Mouse (Mus musculus) embryonic facial prominence, embryonic 14.5 days (tissue): ENCODE data around the gene Plekhm3. TPM values are rescaled to one million over a fixed set of nuclear protein-coding genes. Genes with fewer than 3 reads are reported as not detected.

ENCODE experiments used
- ATAC-seq: fragments of 200-750 bp; cut with Nextera tagmentation; 2 replicates; pipeline ENCODE4 v1.8.0; 2017; ENCODE audit warnings: low read depth, moderate number of reproducible peaks, moderate TSS enrichment
- DNase-seq: peaks from one replicate; pipeline ENCODE4 v3.0.0-alpha.2; 2015; ENCODE audit warnings: low spot score
- H3K27ac ChIP-seq: fragments of 300-500 bp; sonication (generic); replicated peaks from 2 replicates; pipeline ENCODE4 v1.5.1; 2014; ENCODE audit warnings: low read depth, mild to moderate bottlenecking, low read length, moderate library complexity
- H3K27me3 ChIP-seq: fragments of 300-500 bp; sonication (generic); replicated peaks from 2 replicates; pipeline ENCODE4 v1.6.1; 2014; ENCODE audit warnings: low read length; ENCODE audit not compliant: control insufficient read depth, insufficient read depth
- H3K36me3 ChIP-seq: fragments of 300-500 bp; sonication (generic); 2 replicates; pipeline ENCODE4 v1.6.1; 2014; ENCODE audit warnings: low read length, mixed read lengths; ENCODE audit not compliant: control insufficient read depth, insufficient read depth
- H3K4me1 ChIP-seq: fragments of 300-500 bp; sonication (generic); 2 replicates; pipeline ENCODE4 v1.6.1; 2014; ENCODE audit warnings: antibody characterized with exemption, low read length; ENCODE audit not compliant: control insufficient read depth, insufficient read depth
- H3K4me2 ChIP-seq: fragments of 300-500 bp; sonication (generic); 2 replicates; pipeline ENCODE4 v1.6.1; 2014; ENCODE audit warnings: low read depth, mild to moderate bottlenecking, low read length, moderate library complexity, mixed read lengths
- H3K4me3 ChIP-seq: fragments of 300-500 bp; sonication (generic); 2 replicates; pipeline ENCODE4 v1.5.1; 2014; ENCODE audit warnings: low read depth, mild to moderate bottlenecking, low read length
- H3K9ac ChIP-seq: fragments of 300-500 bp; sonication (generic); 2 replicates; pipeline ENCODE4 v1.6.1; 2014; ENCODE audit warnings: low read depth, mild to moderate bottlenecking, low read length, moderate library complexity, mixed read lengths
- H3K9me3 ChIP-seq: fragments of 300-500 bp; sonication (generic); 2 replicates; pipeline ENCODE4 v1.6.1; 2016; ENCODE audit warnings: low read length; ENCODE audit not compliant: control insufficient read depth
- WGBS: fragments of 180-500 bp; shearing (Covaris S2); extraction: QIAGEN DNeasy Blood & Tissue Kit; methylation state at CpG from one replicate; pipeline ENCODE4 v1.1.7; 2014; 5-methylcytosine and 5-hydroxymethylcytosine counted together
- polyA plus RNA-seq: library from polyadenylated mRNA; unstranded; fragments of >200 nt; fragmentation: Nextera tagmentation; extraction: Ambion mirVana; gene quantifications from 2 replicates; pipeline ENCODE4 v1.2.1, GENCODE M21; 2014

Plekhm3 gene
- polyA plus RNA-seq, 1 experiment from 2014 or later, result 6.0 TPM

DNA sequence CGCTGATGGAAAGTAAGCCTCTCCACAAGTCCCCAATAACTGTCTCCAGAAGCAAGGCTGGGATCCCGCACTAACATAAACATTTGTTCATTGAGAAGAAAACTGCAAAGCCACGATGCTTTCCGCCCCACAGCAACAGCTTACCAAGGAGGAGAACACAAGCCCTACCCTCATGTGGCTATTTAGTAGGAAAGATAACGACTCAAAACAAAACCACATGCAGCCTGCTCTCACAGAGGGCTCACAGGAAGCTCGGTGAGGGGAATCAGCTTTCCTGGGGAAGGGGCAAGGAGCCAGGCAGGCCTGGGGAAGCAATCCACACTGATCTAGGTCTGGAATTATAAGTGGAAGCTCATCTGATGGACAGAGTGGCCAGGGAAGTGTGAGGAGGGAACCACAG lies 72.6 kb downstream of the Plekhm3 start:
- WGBS, result 17% methylated on average over 6 of the region's 6 CpGs

DNA sequence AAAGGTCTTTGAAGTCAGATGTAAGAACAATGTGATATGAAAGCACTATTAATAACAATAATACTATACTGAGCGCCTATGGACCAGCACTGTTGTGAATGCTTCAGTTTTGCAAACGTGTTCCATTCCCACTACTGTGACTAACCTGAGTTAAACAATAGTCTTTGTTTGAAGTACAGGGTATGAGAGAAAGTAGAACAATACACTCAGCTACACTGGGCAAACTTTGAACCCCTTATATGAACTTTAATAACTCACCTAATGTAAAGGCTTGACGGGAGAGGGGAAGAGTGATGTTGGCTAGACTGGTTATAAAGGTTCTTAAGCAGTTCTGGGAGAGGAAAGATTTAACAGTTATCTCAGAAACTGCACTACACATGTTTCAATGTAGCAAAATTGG lies 76.0 kb downstream of the Plekhm3 start:
- 84% methylated on average over 3 of the region's 3 CpGs for WGBS
- Histone ChIP-seq H3K4me2 (no peak overlapping the region), H3K4me1 (peaks cover 7% of the 10 kb centered on the region; the same call in 1 of the 2 replicates), H3K9ac (no peak overlapping the region), H3K36me3 (no peaks in the 10 kb centered on the region), H3K4me3 (no peak overlapping the region), H3K9me3 (no peaks in the 10 kb centered on the region), H3K27me3 (no peaks in the 10 kb centered on the region), H3K27ac (no peak overlapping the region)
- no peak for ATAC-seq
- no peak for DNase-seq

More for the DNA sequence above, 72.6 kb downstream of the Plekhm3 start:
- ATAC-seq (peak; percentile 47; the same call in 1 of the 2 replicates), DNase-seq (peak; percentile 65)
- Histone ChIP-seq H3K36me3 (no peaks in the 10 kb centered on the region), H3K4me3 (no peak overlapping the region), H3K27me3 (no peaks in the 10 kb centered on the region), H3K4me2 (no peak overlapping the region), H3K9me3 (no peaks in the 10 kb centered on the region), H3K4me1 (peaks cover 10% of the 10 kb centered on the region), H3K9ac (no peak overlapping the region), H3K27ac (0 out of 2 replicates have a peak overlapping the region, but pooled peaks have one; percentile 34)

DNA sequence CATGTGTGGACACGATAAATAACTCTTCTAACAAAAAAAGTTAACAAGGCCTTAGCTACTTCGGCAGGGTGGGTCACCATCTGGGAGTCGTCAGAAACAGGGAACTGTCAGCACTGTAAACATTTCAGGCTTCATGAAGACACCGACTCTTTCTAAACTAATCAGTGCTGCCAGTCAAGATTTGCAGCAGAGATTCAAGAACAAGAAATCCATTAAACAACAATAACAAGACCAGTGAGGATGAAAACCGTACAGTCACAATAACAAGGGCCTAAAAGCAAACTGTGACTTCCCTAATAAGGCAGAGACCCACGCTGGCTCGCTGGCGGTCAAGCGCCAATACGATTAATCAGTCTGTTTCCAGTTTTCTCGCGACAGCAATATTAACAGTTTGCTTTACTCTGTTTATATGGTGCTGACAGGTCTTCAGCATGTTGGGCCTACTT lies 77.8 kb downstream of the Plekhm3 start:
- Histone ChIP-seq H3K4me3 (no peak overlapping the region), H3K9me3 (no peaks in the 10 kb centered on the region), H3K27me3 (no peaks in the 10 kb centered on the region), H3K4me2 (no peak overlapping the region), H3K9ac (no peak overlapping the region), H3K36me3 (no peaks in the 10 kb centered on the region), H3K4me1 (no peaks in the 10 kb centered on the region), H3K27ac (no peak overlapping the region)
- no peak for ATAC-seq
- no peak for DNase-seq
- WGBS, result 50% methylated on average over 12 of the region's 12 CpGs

- no peaks in the 10 kb centered on the region for H3K27me3 ChIP-seq
- H3K9ac ChIP-seq, result no peak overlapping the region
- DNase-seq, result peak; percentile 43
- WGBS, result 56% methylated on average over 3 of the region's 3 CpGs
- no peaks in the 10 kb centered on the region for H3K36me3 ChIP-seq
- no peak overlapping the region for H3K4me3 ChIP-seq
- H3K4me2 ChIP-seq, result no peak overlapping the region
- H3K9me3 ChIP-seq, result no peaks in the 10 kb centered on the region
- no peak for ATAC-seq
- no peaks in the 10 kb centered on the region for H3K4me1 ChIP-seq
- H3K27ac ChIP-seq, result no peak overlapping the region
These were observed 80.3 kb downstream of the Plekhm3 start for GRCm38 (mm10) chr1:64876276-64876675.

GRCm38 (mm10) chr1:64875712-64876111 lies 80.9 kb downstream of the Plekhm3 start:
- ATAC-seq (0 out of 2 replicates have a peak, but pooled peaks have one; percentile 37), DNase-seq (no peak)
- H3K4me1 ChIP-seq, result no peaks in the 10 kb centered on the region
- 90% methylated on average over 5 of the region's 5 CpGs for WGBS
- H3K27ac ChIP-seq, result no peak overlapping the region
- H3K27me3 ChIP-seq, result no peaks in the 10 kb centered on the region
- H3K4me2 ChIP-seq, result no peak overlapping the region
- H3K9me3 ChIP-seq, result no peaks in the 10 kb centered on the region
- no peaks in the 10 kb centered on the region for H3K36me3 ChIP-seq
- H3K4me3 ChIP-seq, result no peak overlapping the region
- no peak overlapping the region for H3K9ac ChIP-seq

DNA sequence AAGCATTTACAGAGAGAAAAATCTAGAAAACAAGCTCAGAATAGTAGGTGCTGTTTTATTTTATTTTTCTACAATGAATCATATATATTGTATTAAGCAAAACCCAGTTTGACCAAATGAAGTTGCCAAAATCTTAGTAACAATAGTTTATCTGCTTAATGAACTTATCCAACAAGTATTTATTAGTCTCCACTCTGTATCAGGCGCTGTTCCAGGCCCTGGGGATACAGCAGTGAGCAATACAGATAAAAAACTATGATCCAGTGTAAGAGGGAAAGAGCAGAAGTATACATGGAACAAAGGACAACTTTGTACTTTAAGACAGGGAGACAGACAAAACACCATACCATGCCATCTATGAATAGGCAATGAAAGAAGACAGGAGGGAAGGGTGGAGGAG lies 81.5 kb downstream of the Plekhm3 start:
- 89% methylated on average over 1 of the region's 1 CpGs for WGBS
- no peak for ATAC-seq

GRCm38 (mm10) chr1:64871956-64872355 lies 84.7 kb downstream of the Plekhm3 start:
- Histone ChIP-seq H3K27me3 (no peaks in the 10 kb centered on the region), H3K9ac (no peak overlapping the region), H3K4me2 (no peak overlapping the region), H3K9me3 (no peaks in the 10 kb centered on the region), H3K27ac (no peak overlapping the region), H3K4me1 (peaks cover 5% of the 10 kb centered on the region; the same call in 1 of the 2 replicates), H3K4me3 (no peak overlapping the region), H3K36me3 (no peaks in the 10 kb centered on the region)
- no peak for DNase-seq
- 84% methylated on average over 5 of the region's 5 CpGs for WGBS
- ATAC-seq, result no peak

More for the DNA sequence above, 81.5 kb downstream of the Plekhm3 start:
- no peaks in the 10 kb centered on the region for H3K27me3 ChIP-seq
- H3K4me2 ChIP-seq, result no peak overlapping the region
- no peak overlapping the region for H3K4me3 ChIP-seq
- no peaks in the 10 kb centered on the region for H3K36me3 ChIP-seq
- H3K9ac ChIP-seq, result no peak overlapping the region
- DNase-seq, result no peak
- no peak overlapping the region for H3K27ac ChIP-seq
- H3K4me1 ChIP-seq, result no peaks in the 10 kb centered on the region
- H3K9me3 ChIP-seq, result no peaks in the 10 kb centered on the region

DNA sequence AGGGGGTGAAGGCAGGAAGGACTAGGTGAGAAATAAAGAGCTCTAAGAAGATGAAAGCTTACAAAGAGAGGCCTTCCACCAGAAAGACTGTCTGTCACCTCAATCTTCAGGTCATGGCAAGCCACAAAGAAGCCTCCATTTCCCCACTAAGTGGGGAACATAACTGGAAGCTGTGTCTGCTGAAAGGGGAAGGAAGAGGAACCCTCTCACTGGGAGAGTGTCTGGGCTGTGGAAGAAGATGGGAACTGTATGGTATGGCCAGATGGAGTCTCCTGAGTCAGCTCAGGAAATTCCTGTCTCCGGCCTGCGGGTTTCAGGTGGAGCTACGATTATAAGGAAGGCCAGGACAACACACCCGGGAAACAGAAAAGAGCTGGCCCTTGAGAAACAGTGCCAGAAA lies 88.9 kb downstream of the Plekhm3 start:
- ATAC-seq, result no peak
- Histone ChIP-seq H3K27ac (0 out of 2 replicates have a peak overlapping the region, but pooled peaks have one; percentile 28), H3K9ac (no peak overlapping the region), H3K27me3 (no peaks in the 10 kb centered on the region), H3K9me3 (no peaks in the 10 kb centered on the region), H3K4me2 (no peak overlapping the region), H3K4me1 (peaks cover 5% of the 10 kb centered on the region; the same call in 1 of the 2 replicates), H3K36me3 (no peaks in the 10 kb centered on the region), H3K4me3 (no peak overlapping the region)
- WGBS, result 52% methylated on average over 4 of the region's 4 CpGs
- no peak for DNase-seq

DNA sequence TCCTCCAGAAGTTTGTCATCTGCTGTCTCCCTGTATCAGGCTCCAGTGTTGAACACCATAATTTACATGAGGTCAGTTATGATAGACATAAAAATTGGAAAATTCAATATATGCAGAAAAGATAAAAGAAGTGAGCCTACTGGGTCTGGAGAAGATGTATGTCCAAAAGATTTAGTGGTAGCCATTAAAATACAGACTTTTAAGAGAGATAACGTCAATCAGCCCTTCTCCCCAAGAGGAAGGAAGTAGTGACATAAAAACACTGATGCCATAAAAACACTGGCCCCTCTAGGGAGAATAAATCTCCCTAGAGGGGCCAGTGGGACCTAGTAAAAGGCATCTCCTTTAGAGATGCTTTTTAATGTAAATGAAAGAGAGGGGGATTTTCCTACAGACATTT lies 90.5 kb downstream of the Plekhm3 start:
- Histone ChIP-seq H3K27me3 (no peaks in the 10 kb centered on the region), H3K9me3 (no peaks in the 10 kb centered on the region)
- no peak for ATAC-seq

More for the DNA sequence above, 90.5 kb downstream of the Plekhm3 start:
- DNase-seq, result no peak
- Histone ChIP-seq H3K36me3 (no peaks in the 10 kb centered on the region), H3K4me3 (no peak overlapping the region), H3K27ac (no peak overlapping the region), H3K9ac (no peak overlapping the region), H3K4me2 (no peak overlapping the region), H3K4me1 (peaks cover 5% of the 10 kb centered on the region; the same call in 1 of the 2 replicates)
- WGBS, result 59% methylated on average over 1 of the region's 1 CpGs
